In the genomic region with DNA sequence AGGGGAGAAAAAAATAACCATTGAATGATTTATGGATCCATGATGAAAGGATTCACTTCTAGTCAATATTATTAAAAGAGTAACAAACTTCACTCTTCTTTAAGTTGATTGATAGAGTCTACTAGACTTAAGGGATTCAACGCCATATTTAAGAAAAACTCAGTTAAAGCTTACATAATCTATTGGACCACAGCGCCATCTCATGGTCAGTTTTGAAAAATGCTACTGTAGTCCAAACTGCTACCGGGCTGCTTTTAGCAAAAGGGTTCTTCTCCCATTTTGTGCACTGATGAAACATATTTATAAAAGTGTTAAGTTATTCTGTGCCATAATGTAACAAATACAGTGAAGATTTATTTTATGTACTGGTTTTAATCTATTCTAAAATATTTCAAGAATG, we compare ENCODE assay signal across 9 mouse cellular contexts. TPM values are rescaled to one million over a fixed set of nuclear protein-coding genes. Genes with fewer than 3 reads are reported as not detected.
DNase-seq lines count a peak whose midpoint lies in the region; ATAC-seq and TF ChIP-seq lines count a peak whose summit lies in the region.
"Had no signal": no experiment of that assay in that cellular context is flagged by ENCODE, and none has a peak within 500 bp of the region (broad histone marks: within the 10 kb centered on the region; RNA-seq: fewer than 3 reads in every experiment).

No protein-coding gene starts in this region.

- intact Hi-C loops in heart, postnatal 25 days (cut with DNase I), result loop anchor here (2.0 to 5.0 kb wide), 2 partner anchors 62 to 932 kb away; no protein-coding TSS in a partner anchor

- H3K36me3 ChIP-seq in heart, embryonic 10.5 days, result no peaks in the 10 kb centered on the region
- H3K36me3 ChIP-seq in thymus, adult 2 months (ENCODE audit: control insufficient read depth, insufficient read depth, low read length), result no peaks in the 10 kb centered on the region
- H3K36me3 ChIP-seq: limb, embryonic 12.5 days had no signal

- H3K27ac ChIP-seq in heart, embryonic 10.5 days, result no peak overlapping the region
- no peak overlapping the region for H3K27ac ChIP-seq in thymus, adult 2 months (ENCODE audit: control insufficient read depth, insufficient read depth, low read length)
- H3K27ac ChIP-seq: limb, embryonic 12.5 days had no signal

- H3K9me3 ChIP-seq in heart, embryonic 10.5 days, result no peaks in the 10 kb centered on the region
- H3K9me3 ChIP-seq: limb, embryonic 12.5 days had no signal

- H3K27me3 ChIP-seq in heart, embryonic 10.5 days (ENCODE audit: insufficient read depth, poor library complexity, severe bottlenecking), result no peaks in the 10 kb centered on the region
- H3K27me3 ChIP-seq in thymus, adult 2 months (ENCODE audit: control insufficient read depth, insufficient read depth, low read length), result no peaks in the 10 kb centered on the region
- H3K27me3 ChIP-seq: limb, embryonic 12.5 days had no signal

- no peak for ATAC-seq in cerebellum, adult (ENCODE audit: insufficient number of reproducible peaks, low FRiP score, low TSS enrichment)

- 25% methylated on average over 3 of the region's 3 CpGs for WGBS in heart, embryonic 10.5 days
- 12% methylated on average over 3 of the region's 3 CpGs for WGBS in thymus, adult 2 months

- DNase-seq in heart, embryonic 10.5 days (ENCODE audit: low spot score), result peak; percentile 17
- DNase-seq in heart, postnatal 25 days (ENCODE audit: low spot score), result no peak
- DNase-seq in thymus, adult 2 months, result peak; percentile 21
- DNase-seq in thymus, postnatal 36 days, result no peak
- DNase-seq in embryo, embryonic 11 days, result peak; percentile 73
- DNase-seq in layer of hippocampus, postnatal 14 days (ENCODE audit: low spot score in 2 of 2), result peak; percentile 7 to 54
- peak; percentile 36 to 66 for DNase-seq in right cerebral cortex, adult 2 months (ENCODE audit: low spot score in 2 of 2)

- no peak for TF ChIP-seq CTCF in thymus, adult 2 months (IDR thresholded peaks at IDR 0.05; ENCODE audit: borderline replicate concordance, control insufficient read depth, extremely low read depth, insufficient read depth, low read length, poor library complexity)

- no peak for TF ChIP-seq POLR2A in thymus, adult 2 months (IDR thresholded peaks at IDR 0.05; ENCODE audit: control insufficient read depth, extremely low read depth, insufficient read depth, low read length, poor library complexity)

- H3K4me1 ChIP-seq in heart, embryonic 10.5 days, result no peaks in the 10 kb centered on the region
- no peaks in the 10 kb centered on the region for H3K4me1 ChIP-seq in thymus, adult 2 months (replicated peaks; ENCODE audit: control insufficient read depth, insufficient read depth, low read length)

- no peak overlapping the region for H3K4me3 ChIP-seq in heart, embryonic 10.5 days
- no peak overlapping the region for H3K4me3 ChIP-seq in thymus, adult 2 months (ENCODE audit: control insufficient read depth, insufficient read depth, low read length)
- H3K4me3 ChIP-seq: limb, embryonic 12.5 days had no signal

RNA-seq across cellular contexts. Expression of a gene that starts 23.0 kb away (rescaled TPM):
- polyA plus RNA-seq in heart, embryonic 10.5 days (2016; fragmentation: Nextera tagmentation; extraction: Ambion mirVana), result 261 and 265 TPM in 2 replicates
- total RNA-seq in heart, postnatal 25 days (2021), result 100 to 1,000 TPM; 122 to 131 TPM
- 42.5 and 46.1 TPM in 2 replicates for polyA plus RNA-seq in thymus, adult 2 months (2012; rRNA removed)
- total RNA-seq in layer of hippocampus, postnatal 14 days (2021), result 10 to 100 TPM; 85.4 to 90.1 TPM

Comparison
In these comparisons a context has a peak if more than half of its experiments do, and no peak if none do; other contexts are left out.
1. DNase-seq: peak in heart, embryonic 10.5 days (single experiment), thymus, adult 2 months (single experiment), embryo, embryonic 11 days (single experiment), layer of hippocampus, postnatal 14 days (2 of 2) and right cerebral cortex, adult 2 months (2 of 2); none in heart, postnatal 25 days (single experiment) and thymus, postnatal 36 days (0 of 2).